Mouse (Mus musculus): ENCODE data around the gene Tmem50b.

Tmem50b gene

DNA sequence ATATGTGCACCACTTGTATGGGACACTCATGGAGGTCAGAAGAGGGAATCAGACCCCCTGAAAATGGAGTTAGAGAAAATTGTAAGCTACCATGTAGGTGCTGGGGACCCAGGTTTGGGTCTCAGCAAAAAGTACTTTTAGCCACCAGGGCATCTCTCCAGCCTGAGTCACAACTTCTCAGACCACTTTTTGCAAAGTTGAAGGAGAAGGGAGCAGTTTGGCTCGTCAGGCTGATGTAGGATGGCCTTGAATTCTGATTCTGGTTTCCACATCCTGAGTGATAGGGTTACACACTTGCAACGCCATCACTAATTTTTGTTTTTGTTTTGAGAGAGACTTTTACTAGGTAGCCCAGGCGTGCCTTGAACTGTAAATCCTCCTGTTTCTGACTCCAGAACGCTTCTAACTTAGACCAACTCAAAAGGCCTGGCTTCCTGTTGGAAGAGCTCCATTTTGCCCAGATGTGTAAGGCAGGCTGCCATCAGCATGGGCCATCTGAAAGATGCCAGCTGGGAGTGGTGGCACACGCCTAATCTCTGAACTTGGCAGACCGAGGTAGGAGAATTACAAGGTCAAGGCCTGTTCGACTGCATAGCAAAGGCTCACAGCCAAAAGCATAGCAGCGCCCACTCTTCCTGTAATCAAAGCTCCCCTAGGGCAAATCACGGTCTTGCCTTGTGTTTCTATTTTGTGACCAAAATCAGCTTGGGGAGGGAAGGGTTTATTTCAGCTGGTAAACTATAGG, 12.1 kb upstream of the Tmem50b start:
- CTCF ChIA-PET, result no interaction called here

DNA sequence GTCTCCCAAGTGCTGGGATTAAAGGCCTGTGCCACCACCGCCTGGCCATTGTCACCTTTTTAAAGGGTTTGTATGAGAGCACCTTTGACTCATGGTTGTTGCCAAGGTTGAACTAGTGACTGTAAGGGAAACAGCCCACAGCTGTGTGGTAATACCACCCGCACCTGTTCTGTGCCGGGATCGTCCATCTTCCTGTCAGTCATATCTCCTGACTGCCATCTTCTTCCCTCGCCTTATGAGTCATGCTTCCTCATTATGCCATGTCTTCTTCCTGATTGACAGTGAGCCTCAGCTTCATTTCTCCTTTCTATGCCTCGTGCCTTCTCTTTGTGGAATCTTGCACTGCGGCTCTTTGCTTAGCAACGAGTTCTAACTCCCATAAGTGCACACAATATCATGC, 9.4 kb upstream of the Tmem50b start:
- CTCF ChIA-PET, result no interaction called here

DNA sequence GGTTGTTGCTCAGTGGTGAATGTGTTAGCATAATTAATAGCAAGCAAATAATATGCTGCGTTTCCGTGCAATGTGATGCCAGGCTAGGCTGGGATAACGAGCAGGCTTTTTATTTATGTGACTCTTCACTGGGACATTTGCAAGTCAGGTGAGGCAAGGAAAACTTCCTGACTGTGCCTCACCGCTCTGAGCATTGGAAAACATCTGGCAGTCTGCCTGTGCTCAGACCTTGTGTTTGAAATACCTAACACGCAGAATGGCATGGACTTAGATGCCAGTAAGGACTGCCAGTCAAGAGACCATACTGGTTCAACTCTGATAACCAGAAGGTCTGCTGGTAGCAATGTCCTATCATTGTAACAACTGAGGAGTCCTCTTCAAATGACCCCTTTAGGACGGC, 7.6 kb upstream of the Tmem50b start:
- CTCF ChIA-PET, result no interaction called here

DNA sequence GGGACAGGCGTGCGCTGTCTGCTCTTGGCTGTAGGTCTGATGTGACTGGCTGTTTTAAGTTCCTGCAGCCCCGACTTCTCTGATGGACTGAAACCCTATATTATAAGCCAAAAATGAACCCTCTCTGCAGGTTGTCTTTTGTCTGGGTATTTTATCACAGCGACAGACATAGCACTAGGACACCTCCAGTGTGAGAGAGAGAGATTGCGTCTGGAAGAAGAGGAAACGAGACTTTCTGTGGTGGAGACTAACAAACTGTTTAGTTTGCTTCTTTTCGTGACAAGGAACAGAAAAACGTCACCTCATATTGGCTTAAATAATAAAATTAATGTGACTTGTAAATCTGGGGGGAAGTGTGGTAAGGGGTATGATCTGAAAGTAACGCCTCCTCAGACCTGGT, 4.1 kb upstream of the Tmem50b start:
- CTCF ChIA-PET, result no interaction called here

DNA sequence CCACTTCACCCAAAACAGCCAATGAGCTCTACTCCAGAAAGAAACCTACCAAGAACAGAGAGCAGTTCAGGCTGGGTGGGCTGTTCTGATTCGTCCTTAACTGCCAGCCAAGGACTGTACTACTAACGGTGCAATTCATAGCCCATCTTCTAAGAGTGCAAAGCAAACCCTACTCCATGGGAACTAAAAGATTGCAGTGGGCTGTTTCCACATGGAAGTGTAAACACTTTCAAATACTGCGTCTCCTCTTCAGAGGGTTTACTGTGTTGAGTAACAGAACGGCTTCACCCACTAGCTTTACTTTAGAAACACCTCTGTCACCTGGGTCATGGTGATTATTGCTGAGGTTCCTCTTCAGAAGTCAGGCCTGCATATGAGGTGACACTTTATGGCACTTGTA, 3.5 kb upstream of the Tmem50b start:
- CTCF ChIA-PET, result no interaction called here

DNA sequence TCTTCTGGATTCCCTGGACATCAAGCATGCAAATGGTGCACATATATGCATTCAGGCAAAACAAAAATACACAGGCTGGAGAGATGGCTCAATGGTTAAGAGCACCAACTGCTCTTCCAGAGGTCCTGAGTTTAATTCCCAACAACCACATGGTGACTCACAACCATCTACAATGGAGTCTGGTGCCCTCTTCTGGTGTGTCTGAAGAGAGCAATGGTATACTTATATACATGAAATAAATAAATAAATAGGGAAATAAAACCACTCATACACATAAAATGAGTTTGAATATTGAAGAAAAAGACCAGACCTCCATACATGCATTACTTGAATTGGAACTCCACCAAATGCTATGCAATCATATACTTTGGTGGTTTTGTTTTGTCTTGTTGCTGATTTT, 1.6 kb upstream of the Tmem50b start:
- CTCF ChIA-PET, result no interaction called here

DNA sequence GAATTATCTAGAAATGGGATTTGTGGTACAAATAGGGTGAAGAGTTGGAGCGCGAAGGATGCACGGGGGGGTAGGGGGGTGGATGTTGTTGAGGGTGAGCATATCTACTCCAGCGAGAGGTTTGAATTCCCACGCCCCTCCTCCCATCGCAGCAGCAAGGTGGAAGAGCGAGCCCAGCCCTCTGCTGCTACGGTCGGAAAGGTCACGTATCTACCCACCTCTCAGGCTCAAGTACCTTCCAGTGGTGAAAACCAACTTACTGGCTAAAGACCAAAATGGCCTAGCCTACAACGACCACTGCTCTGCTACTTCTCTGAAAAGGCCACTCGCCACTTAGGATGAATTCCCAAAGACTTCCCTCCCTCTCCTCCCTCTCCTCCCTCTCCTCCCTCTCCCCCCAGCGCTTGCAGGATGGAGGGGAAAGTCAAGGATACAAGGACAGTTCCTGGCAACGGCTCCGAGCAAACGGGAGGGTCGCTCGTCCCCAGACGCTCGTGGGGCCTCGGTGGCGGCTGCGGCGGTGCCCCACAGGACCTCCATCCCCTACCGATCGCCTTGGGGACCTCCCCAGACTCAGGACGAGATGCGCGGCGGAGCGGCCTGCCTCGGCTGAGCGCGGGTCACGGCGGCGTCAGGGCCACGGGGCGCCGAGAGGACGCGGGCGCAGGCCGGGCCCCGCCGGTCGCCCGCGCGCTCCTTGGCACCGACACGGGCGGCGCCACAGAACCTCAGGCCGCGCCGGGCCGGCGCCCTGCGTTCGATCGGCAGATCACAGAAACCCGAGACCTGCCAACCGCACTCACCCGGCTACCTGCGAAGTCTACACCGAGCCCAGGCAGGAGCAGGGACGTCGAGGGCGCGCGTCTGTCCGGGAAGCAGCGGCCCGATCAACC, 575 bp downstream of the Tmem50b start:
- CTCF ChIA-PET, result no interaction called here

DNA sequence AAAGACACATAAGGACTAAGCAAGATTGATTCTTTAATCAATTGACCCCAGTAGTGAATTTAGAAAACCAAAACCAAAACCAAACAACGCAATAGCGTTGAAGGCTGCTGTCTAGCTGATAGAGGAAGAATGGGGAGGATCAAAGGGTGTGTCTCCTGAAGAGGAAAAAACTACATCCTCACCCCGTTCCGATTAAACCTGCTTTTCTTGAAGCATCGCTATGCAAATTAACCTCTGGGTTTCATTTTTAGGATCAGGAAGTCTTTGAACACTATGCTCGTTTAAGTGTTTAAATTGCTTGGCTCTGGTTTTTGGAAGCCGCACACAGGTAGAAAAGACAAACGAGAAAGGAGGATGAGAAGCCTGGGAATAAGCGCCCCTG, 1.2 kb downstream of the Tmem50b start:
- CTCF ChIA-PET, result no interaction called here

DNA sequence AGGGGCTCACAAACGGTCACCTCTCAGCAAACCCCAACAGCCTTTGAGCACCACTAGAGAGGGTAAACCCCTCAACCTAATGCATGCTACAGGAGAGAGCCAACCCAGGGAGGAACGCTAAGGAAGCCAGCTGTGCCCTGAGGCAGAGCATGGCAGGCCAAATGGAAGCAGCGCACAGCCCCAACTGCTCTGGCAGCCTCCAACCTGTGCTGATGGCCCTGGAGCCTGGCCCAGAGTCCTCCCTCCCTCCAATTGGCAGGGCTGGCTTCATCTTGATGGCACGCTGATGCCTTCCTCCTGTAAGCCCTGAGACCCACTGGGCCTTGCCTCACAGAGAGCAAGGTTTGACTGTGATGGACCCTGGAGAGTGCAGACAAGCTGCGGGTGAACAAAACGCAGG, 2.5 kb downstream of the Tmem50b start:
- CTCF ChIA-PET, result no interaction called here

DNA sequence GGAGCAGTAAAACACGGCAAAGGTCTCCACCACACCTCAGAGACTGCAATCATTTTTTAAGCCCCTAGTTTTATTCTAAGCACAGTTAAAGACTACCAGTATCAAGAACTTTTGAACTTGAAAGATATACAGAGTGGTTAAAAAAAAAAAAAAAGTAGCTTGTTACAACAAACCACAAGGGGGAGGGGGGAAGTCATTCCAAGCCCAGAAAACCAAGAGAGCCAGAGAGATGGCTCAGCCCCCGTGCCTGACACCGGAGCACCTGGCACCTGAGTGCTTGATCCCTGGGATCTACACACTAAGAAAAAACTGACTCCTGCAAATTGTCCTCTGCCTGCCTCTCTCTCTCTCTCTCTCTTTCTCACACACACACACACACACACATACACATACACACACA, 4.3 kb downstream of the Tmem50b start:
- CTCF ChIA-PET, result no interaction called here

DNA sequence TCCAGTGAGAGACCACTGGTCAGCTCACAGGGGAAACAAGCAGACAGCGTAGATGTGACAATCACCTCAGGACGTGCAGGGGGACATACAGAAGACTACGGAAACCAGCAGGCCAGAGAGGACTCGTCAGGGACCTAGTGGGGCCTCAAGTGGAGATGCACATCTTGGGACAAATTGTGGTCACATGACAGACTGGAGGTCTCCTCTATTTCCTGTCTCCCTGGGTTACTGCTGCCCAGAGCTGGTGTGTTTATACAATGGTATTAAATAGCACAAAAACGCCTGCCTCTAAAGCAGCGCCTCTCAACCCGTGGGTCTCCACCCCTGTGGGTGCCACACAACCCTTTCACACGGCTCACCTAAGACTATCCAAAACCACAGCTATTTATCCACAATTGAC, 5.4 kb downstream of the Tmem50b start:
- CTCF ChIA-PET, result no interaction called here

DNA sequence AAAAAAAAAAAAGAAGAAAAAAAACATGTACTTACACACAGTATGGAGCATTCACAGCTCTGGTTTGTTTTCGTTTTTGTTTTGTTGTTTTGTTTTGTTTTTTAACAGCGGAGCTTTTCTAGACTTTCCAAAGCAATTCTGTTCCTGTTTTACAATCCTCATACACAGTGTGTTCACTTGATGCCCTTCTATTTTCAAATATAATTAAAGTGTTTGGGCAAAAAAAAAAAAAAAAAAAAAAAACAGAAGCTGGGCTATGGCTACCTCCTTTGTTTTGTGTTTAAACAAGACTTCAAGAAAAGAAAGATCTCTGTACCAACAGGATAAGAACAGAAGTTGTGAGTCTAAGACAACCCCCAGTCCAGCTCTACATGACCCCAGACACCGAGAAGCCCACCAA, 8.9 kb downstream of the Tmem50b start:
- CTCF ChIA-PET, result no interaction called here

DNA sequence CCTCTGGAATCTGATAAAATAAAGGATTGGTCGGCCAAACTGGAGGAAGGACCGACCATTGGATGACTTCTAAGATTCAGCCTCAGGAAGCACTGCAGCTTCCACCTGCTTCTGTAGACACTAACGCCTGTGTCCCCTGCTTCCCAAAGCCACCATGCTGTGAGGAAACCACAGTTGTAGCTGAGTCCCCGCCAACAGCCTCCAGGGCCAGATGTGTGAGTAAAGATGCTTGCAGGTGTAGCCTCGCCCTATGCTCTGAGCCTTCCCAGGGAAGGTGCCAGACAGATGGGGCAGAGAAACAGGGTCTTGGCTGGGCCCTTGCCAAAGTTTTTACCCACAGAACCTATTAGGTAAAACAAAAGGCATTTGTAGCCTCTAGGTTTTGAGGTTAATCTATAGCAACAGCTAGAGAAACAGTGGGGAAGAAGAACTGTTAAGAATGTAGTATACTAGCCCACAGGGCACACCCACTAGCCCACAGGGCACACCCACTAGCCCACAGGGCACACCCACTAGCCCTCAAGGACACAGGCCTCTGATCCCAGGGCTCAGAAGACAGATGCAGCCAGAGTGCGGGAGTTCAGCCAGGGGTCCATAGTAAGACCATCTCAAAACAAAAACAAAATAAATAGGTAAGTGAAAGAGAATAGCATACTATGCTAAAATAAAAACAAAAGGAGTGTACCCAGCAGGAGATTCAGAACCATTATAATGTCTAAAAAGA, 9.7 kb downstream of the Tmem50b start:
- CTCF ChIA-PET, result interaction anchor here (0.6 kb wide), 1 partner anchor 42 kb away, joined by 3 read pairs; no protein-coding TSS in a partner anchor

DNA sequence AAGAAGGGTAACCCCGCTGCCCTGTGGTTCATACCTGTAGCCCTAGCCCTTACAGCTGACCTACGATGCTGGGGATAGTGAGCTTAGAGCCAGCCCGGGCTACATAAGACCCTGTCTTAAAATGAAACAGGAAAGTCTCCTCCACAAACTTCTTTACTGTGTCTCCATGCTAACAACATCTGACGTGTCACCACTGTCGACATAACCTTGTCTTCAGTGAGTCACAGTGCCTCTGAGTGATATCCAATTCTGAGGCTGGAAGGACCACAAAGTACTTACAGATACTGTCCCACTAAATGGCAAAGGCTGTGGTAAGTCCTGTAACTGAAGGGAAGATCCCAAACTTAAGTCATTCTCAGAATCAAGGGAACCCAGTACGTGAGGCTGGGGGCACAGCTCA, 11.4 kb downstream of the Tmem50b start:
- CTCF ChIA-PET, result interaction anchor here (0.6 kb wide), 1 partner anchor 59 kb away, joined by 9 read pairs; no protein-coding TSS in a partner anchor

DNA sequence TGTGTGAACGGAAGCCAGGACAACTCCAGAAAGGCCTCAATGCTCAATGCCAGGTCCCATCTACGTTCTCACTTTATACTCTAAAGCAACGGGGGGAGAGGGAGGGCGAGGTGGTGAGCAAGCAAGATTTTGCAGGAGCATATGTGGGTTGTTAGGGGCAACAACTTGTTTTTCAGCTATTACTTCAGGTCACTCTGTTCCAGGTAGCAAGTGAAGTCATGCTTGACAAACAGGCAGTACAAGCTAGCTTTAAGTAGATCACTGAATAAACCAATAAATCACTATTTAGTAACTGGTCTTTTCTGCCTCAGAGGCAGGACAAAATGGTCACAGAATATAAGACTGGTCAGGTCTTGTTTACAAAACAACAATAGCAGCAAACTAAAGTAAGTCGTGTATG, 12.0 kb downstream of the Tmem50b start:
- CTCF ChIA-PET, result no interaction called here

DNA sequence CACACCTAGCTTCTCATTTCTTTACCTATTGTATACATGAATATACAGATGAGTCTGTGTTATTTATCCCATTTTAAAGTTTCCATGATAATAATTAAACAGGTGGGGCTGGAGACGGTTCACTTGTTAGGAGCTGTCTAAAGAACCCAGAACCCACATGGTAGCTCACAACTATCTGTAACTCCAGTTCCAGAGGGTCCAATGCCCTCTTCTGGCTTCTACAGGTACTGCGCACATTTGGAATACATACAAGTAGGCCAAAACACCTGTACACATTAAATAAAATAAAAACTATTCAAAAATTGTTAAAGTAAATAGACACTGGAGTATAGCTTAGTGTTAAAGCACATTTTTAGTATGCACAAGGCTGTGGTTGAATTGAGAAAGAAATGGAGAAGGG, 15.3 kb downstream of the Tmem50b start:
- CTCF ChIA-PET, result no interaction called here

DNA sequence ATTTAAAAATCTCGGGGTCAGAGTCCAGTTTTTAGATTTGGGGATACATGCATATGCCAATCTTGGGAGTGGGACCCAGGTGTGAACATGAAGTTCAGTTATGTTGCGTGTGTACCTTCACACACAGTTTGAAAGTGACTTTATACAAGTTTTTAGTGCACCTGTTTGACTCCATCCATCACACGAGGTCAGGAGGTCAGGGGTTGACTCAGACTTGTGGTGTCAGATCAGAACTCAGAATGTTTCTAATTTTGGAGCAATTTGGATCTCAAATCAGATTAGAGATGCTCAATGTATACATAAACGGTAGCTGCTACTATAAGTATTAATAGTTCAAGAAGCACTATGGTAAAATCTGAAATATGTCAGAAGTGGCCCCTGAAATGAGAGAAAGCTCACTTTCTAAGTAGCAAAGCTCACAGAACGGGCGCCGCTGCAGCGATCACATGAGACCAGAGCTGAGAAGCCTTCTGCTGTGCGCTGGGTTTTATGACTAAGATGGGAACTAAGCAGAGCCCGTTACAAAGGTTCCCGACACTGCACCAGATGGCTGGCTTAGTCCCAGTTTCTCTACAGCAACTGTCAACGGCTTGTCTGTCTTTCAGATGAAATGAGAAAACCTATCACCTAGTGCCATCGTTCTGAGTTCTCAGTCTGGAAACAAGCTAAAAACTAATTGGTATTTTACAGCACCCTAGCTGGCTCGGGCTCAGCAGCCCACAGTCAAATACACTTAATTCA, 18.4 kb downstream of the Tmem50b start:
- CTCF ChIA-PET, result no interaction called here

DNA sequence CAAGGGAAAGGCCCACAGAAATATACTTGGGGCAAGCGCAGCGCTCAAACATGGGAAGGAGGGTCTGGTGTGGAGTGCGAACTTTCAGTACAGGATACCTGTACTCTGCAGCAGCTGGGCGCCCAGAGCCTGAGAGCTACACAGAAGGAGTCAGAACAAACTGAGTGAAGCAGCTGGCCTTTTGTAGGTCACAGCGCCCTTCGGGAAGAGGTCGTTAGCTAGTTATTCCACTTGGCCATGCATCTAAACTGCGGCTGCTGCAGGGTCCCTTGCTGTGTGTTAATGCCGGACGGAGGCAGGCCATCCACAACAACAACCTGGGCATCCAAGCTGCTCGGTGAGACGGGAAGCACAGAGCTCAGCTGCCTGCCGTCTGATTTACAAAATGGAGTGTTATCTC, 22.4 kb downstream of the Tmem50b start:
- CTCF ChIA-PET, result no interaction called here

DNA sequence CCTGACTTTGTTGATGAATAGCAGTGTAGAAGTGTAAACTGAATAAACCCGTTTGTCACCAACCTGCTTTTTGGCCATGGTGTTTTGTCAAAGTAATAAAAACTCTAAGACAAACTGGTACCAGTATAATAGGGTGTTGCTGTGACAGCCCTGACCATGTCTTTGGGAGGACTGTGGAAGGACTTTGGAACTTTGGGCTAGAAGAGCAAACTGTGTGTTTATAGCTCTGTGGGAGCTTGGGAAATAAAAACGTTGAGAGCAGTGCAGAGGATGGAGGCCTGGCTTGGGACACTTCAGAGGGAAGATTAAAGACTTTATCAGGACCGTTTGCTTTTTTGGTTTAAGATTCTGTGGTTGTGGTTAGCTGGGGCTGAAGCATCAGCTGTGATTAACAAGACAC, 26.5 kb downstream of the Tmem50b start:
- CTCF ChIA-PET, result no interaction called here

DNA sequence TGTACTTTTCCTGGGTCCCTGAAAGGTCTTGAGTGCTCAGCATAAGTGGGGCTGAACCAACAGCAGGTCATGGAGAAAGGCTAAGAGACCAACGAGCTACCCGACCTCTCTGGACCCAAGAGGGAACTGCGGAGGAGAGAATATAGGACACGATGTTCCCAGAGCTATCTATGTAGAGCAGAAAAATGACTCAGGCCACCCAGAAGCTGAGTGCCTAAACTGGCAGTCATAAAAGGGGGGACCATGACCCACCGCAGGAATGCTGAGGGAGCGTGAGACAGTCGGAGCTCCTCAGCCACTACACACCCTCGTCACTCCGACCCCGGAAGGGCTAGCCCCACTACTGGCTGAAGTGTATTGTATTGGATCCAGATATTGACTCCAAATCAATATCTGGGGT, 28.6 kb downstream of the Tmem50b start:
- CTCF ChIA-PET, result interaction anchor here (0.7 kb wide), 1 partner anchor 261 kb away, joined by 4 read pairs; no protein-coding TSS in a partner anchor

DNA sequence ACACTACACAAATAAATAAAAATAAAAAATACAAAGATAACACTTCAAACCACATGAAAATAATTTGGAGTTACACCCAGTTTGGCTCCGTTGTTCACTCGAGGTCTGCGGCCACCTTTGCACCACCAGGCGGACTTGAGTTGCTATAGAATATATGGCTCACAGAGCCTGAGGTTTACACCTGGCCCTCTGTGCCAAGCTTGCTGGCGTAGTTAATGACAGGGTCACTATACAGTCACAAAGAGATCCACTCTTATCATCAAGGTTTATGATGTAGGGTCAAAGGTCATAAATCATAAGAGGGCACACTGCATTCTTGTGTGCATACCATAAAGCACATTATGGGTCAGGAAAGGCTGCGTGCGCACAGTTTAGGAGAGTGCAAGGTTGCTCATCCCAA, 31.6 kb downstream of the Tmem50b start:
- CTCF ChIA-PET, result no interaction called here

DNA sequence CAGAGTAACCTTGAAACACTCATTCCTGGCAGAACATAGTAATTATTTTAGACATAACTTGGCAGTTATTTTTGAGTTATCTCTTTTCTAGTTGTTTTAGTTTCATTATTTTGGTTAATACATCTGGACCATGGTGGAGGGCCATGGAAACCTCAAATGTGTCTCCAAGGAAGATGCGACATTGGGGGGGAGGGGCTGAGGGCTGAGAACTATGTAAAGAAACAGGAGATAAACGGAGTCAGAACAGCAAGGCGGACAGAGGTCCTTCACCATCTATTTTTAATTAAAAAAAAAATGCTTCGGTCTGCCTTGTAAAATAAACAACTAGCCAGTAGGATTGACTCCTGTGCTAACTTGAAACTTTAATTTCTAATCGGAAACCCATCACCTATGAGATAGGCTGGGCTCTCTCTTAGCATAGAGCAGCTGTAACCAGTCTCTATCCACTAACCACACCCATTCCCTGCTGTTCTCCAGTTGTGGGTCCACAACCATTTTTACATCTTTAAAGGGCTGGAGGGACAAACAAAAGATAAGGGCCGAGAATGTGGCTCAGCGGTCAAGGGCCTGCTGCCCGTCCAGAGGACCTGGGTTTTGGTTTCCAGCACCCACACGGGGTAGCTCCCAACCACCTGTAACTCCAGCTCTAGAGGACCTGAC, 32.2 kb downstream of the Tmem50b start:
- CTCF ChIA-PET, result no interaction called here

All from spleen, embryonic (tissue).